Mouse (Mus musculus) liver, embryonic 14.5 days (tissue): ENCODE measurements around the gene Zfp644. TPM values are rescaled to one million over a fixed set of nuclear protein-coding genes. Genes with fewer than 3 reads are reported as not detected.

Experiments
- ATAC-seq: fragments of 200-750 bp; cut with Nextera tagmentation; 2 replicates; pipeline ENCODE4 v1.8.0; 2017; ENCODE audit warnings: moderate number of reproducible peaks, mild to moderate bottlenecking, moderate library complexity; ENCODE audit not compliant: insufficient read depth
- DNase-seq, 3 experiments: peaks; one replicate each; pipeline ENCODE4 v3.0.0-alpha.2; 2012 to 2013; ENCODE audit warnings: low read depth in 3 of 3, low spot score in 3 of 3
- H3K27ac ChIP-seq: fragments of 300-500 bp; sonication (generic); 2 replicates; pipeline ENCODE4 v1.5.1; 2014; ENCODE audit warnings: moderate library complexity, mild to moderate bottlenecking, control low read depth, inconsistent platforms
- H3K27me3 ChIP-seq: fragments of 300-500 bp; sonication (generic); 2 replicates; pipeline ENCODE4 v1.6.1; 2014; ENCODE audit warnings: mild to moderate bottlenecking, low read length, moderate library complexity; ENCODE audit not compliant: control insufficient read depth, insufficient read depth
- H3K36me3 ChIP-seq: fragments of 300-500 bp; sonication (generic); replicated peaks from 2 replicates; pipeline ENCODE4 v1.6.1; 2014; ENCODE audit warnings: low read depth; ENCODE audit not compliant: control insufficient read depth, insufficient read depth
- H3K4me1 ChIP-seq, 2 experiments: fragments of 200-500 bp in 1 of 2; fragments of 300-500 bp in 1 of 2; sonication (generic) in 1 of 2; replicated peaks; 2 replicates each; pipeline ENCODE4 v1.6.1; 2012 to 2014; ENCODE audit warnings: antibody characterized with exemption in 1 of 2, inconsistent platforms in 1 of 2, low read length in 1 of 2; ENCODE audit not compliant: control insufficient read depth in 2 of 2, insufficient read depth in 2 of 2
- H3K4me2 ChIP-seq: fragments of 300-500 bp; sonication (generic); 2 replicates; pipeline ENCODE4 v1.6.1; 2014; ENCODE audit warnings: low read depth, mild to moderate bottlenecking, control low read depth, moderate library complexity
- H3K4me3 ChIP-seq, 2 experiments: fragments of 200-500 bp in 1 of 2; fragments of 300-500 bp in 1 of 2; sonication (generic) in 1 of 2; 2 replicates each; pipeline ENCODE4 v1.5.1; 2012 to 2014; ENCODE audit warnings: low read depth in 2 of 2, low read length in 2 of 2, mild to moderate bottlenecking in 2 of 2, control low read depth in 1 of 2, inconsistent platforms in 1 of 2, moderate library complexity in 1 of 2; ENCODE audit not compliant: insufficient read depth in 1 of 2
- H3K9ac ChIP-seq: fragments of 300-500 bp; sonication (generic); replicated peaks from 2 replicates; pipeline ENCODE4 v1.6.1; 2014; ENCODE audit warnings: mild to moderate bottlenecking, control low read depth, moderate library complexity
- H3K9me3 ChIP-seq: fragments of 300-500 bp; sonication (generic); 2 replicates; pipeline ENCODE4 v1.6.1; 2016; ENCODE audit warnings: low read length, mixed read lengths; ENCODE audit not compliant: control insufficient read depth
- CTCF ChIP-seq: IDR thresholded peaks from 2 replicates; pipeline ENCODE4 v1.5.1; 2016; ENCODE audit warnings: antibody characterized with exemption, low read depth, control low read depth
- EP300 ChIP-seq: IDR thresholded peaks from 2 replicates; pipeline ENCODE4 v1.6.1; 2016; ENCODE audit warnings: antibody characterized with exemption, low read depth
- WGBS: fragments of 180-500 bp; shearing (Covaris S2); extraction: QIAGEN DNeasy Blood & Tissue Kit; methylation state at CpG from one replicate; pipeline ENCODE4 v1.1.7; 2014; ENCODE audit not compliant: insufficient replicate concordance; 5-methylcytosine and 5-hydroxymethylcytosine counted together
- polyA plus RNA-seq, 2 experiments: library from polyadenylated mRNA; depleted of rRNA in 1 of 2; stranded (reverse) in 1 of 2; unstranded in 1 of 2; fragments of >200 nt; fragmentation: Nextera tagmentation in 1 of 2; extraction: Ambion mirVana in 1 of 2; gene quantifications; 2 replicates each; pipeline versions ENCODE4 v1.2.1 to v1.2.3; 2012 to 2014

The Zfp644 gene
- polyA plus RNA-seq, 2 experiments = 11.0 to 19.4 TPM

GRCm38 (mm10) chr5:106671893-106672292, 25.2 kb downstream of the Zfp644 start:
- Histone ChIP-seq H3K9me3 (no peaks in the 10 kb centered on the region), H3K4me3 (no peak overlapping the region), H3K4me2 (no peak overlapping the region), H3K36me3 (peaks cover 11% of the 10 kb centered on the region), H3K9ac (no peak overlapping the region), H3K27ac (no peak overlapping the region), H3K4me1 (peaks cover 0 to 13% of the 10 kb centered on the region in 2 experiments; a peak in 3 of 4 replicates), H3K27me3 (no peaks in the 10 kb centered on the region)
- TF ChIP-seq CTCF (no peak), EP300 (no peak)
- ATAC-seq (no peak), DNase-seq (no peak)
- WGBS = 47% methylated on average over 3 of the region's 3 CpGs

- Histone ChIP-seq H3K27ac (peak overlapping the region; percentile 26), H3K4me3 (no peak overlapping the region), H3K4me2 (peak overlapping the region; percentile 51), H3K9ac (peak overlapping the region; percentile 39), H3K36me3 (peaks cover 4% of the 10 kb centered on the region), H3K27me3 (no peaks in the 10 kb centered on the region), H3K4me1 (peaks cover 11 to 14% of the 10 kb centered on the region in 2 experiments), H3K9me3 (no peaks in the 10 kb centered on the region)
- DNase-seq = peak; percentile 37 to 63 (median 52)
- 24% methylated on average over 4 of the region's 4 CpGs for WGBS
- no peak for TF ChIP-seq CTCF
- peak; percentile 85 for TF ChIP-seq EP300
- peak; percentile 93 for ATAC-seq
Measured at GRCm38 (mm10) chr5:106664910-106665309, 32.2 kb downstream of the Zfp644 start.

GRCm38 (mm10) chr5:106660867-106661266, 36.2 kb downstream of the Zfp644 start:
- TF ChIP-seq CTCF (no peak), EP300 (no peak)
- WGBS = 52% methylated on average over 1 of the region's 1 CpGs

GRCm38 (mm10) chr5:106652790-106653328, 44.2 kb downstream of the Zfp644 start:
- Histone ChIP-seq H3K9ac (no peak overlapping the region), H3K9me3 (no peaks in the 10 kb centered on the region), H3K4me3 (no peak overlapping the region), H3K36me3 (peaks cover 7% of the 10 kb centered on the region), H3K4me2 (no peak overlapping the region), H3K27ac (no peak overlapping the region), H3K27me3 (no peaks in the 10 kb centered on the region), H3K4me1 (peaks cover 3 to 4% of the 10 kb centered on the region in 2 experiments; a peak in 1 of 4 replicates)
- TF ChIP-seq CTCF (no peak), EP300 (peak; percentile 38; the same call in 1 of the 2 replicates)
- DNase-seq (no peak), ATAC-seq (peak; percentile 56; the same call in 1 of the 2 replicates)
- 68% methylated on average over 3 of the region's 3 CpGs for WGBS

More at GRCm38 (mm10) chr5:106660867-106661266, 36.2 kb downstream of the Zfp644 start:
- H3K4me3 ChIP-seq = no peak overlapping the region
- no peak for ATAC-seq
- peaks cover 11% of the 10 kb centered on the region in 2 experiments for H3K4me1 ChIP-seq
- H3K4me2 ChIP-seq = no peak overlapping the region
- H3K9ac ChIP-seq = no peak overlapping the region
- H3K9me3 ChIP-seq = no peaks in the 10 kb centered on the region
- DNase-seq = no peak
- no peak overlapping the region for H3K27ac ChIP-seq
- H3K36me3 ChIP-seq = no peaks in the 10 kb centered on the region; the same call in none of the 2 replicates
- H3K27me3 ChIP-seq = no peaks in the 10 kb centered on the region

GRCm38 (mm10) chr5:106652220-106652753, 44.8 kb downstream of the Zfp644 start:
- TF ChIP-seq CTCF = no peak
- TF ChIP-seq EP300 = no peak
- ATAC-seq (no peak), DNase-seq (no peak)
- Histone ChIP-seq H3K4me3 (no peak overlapping the region), H3K27me3 (no peaks in the 10 kb centered on the region), H3K27ac (no peak overlapping the region), H3K4me2 (no peak overlapping the region), H3K9ac (no peak overlapping the region), H3K36me3 (peaks cover 7% of the 10 kb centered on the region), H3K4me1 (peaks cover 3 to 4% of the 10 kb centered on the region in 2 experiments; a peak in 1 of 4 replicates), H3K9me3 (no peaks in the 10 kb centered on the region)
- 69% methylated on average over 4 of the region's 4 CpGs for WGBS
